Mouse (Mus musculus): Measurements from ENCODE around the gene Gpx2. TPM values are rescaled to one million over a fixed set of nuclear protein-coding genes. Genes with fewer than 3 reads are reported as not detected.

Gpx2 gene
- total RNA-seq (2023) = 2.2 TPM

DNA sequence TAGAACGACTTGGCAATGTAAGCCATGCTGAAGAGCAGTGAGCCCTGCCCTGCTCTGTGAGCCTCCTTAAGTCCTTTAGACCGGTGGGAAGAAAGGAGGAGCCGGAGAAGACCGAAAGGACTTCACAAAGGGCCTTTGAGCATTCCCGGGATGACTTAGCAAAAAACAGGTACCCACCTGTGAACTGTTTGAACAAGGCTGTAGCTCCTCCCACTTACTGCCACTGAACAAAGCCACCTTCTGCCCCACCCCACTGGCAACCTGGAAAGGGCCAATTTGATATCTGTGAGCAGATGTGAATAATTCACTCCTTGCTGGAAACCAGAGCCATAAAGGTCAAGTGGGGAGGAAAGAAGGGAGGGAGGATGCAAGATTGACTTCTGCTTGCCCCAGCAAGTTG is at the start of gene Gpx2:
Gene Gpx2, minus strand, starts transcription at position 205 of the 400 bp plus-strand sequence.

DNA sequence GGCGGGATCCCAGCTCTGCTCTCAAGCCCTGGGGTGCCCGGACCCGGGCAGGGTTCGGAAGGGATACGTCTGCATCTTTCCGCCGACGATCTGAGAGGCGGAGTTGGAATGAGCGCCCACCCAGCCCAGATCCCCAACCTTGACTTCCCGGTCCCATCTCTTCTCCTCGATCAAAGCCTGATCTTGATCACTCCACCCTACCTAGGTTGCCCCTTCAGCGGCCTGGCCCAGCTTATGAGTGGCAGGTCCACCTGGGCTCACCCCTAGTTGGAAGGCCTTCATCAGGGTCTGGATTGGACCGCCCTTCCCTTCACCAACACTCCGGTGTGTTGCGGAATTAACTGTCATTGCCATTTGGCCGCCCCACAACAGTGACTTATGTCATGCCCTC is 27.3 kb upstream of the Gpx2 start, which contains the start of gene Rab15:
Gene Rab15, minus strand, starts transcription at position 258 of the 391 bp plus-strand sequence.

DNA sequence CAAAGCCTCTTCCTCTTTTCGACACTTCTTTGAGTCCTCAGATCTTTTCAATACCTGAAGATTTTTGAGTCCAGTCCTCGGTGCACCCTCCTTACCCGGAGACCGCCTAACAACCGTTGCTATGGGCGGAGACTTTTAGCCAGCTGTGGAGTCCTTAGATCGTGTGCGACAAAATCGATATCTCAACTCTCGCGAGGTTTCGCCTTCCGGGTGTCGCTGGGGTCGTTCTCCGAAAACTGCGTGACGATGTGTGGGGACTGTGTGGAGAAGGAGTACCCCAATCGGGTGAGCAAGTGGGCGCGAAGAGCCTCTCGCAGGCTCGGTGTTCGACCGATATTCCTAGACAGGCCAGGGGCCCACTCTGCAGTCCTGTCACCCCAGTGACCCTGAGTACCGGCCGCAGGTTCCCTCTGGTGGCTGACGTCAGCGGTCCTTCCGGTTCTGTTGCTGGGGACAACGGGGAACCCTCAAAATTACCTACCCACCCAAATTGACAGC is 30.0 kb downstream of the Gpx2 start, which contains the start of the genes Churc1 and Fntb:
Gene Churc1, plus strand, starts transcription at position 185 of the 498 bp plus-strand sequence.
Gene Fntb, plus strand, starts transcription at position 236 of the 498 bp plus-strand sequence.

Other genes starting within 250 kb of the Gpx2 start
- 1.4 TPM for gene Sptb, start 85.0 kb downstream of the Gpx2 start, total RNA-seq (2023)
- gene Churc1, start 30.0 kb downstream of the Gpx2 start, total RNA-seq (2023) = 47.9 TPM
- gene Fntb, start 30.0 kb downstream of the Gpx2 start, total RNA-seq (2023) = 51.6 TPM
- not detected for gene Rab15, start 27.4 kb upstream of the Gpx2 start, total RNA-seq (2023)
- 175 TPM for gene Max, start 166.6 kb upstream of the Gpx2 start, total RNA-seq (2023)

Data from CD8-positive naive resting alpha-beta T cell, adult 57 days (primary cell).